Mouse (Mus musculus) limb, embryonic 13.5 days (tissue): ENCODE results near the gene Upk1a. TPM values are rescaled to one million over a fixed set of nuclear protein-coding genes. Genes with fewer than 3 reads are reported as not detected.

ENCODE experiments used
- ATAC-seq: fragments of 200-750 bp; cut with Nextera tagmentation; 2 replicates; pipeline ENCODE4 v1.8.0; 2017; ENCODE audit warnings: low read depth, moderate number of reproducible peaks, moderate TSS enrichment; ENCODE audit not compliant: low FRiP score
- H3K27ac ChIP-seq: fragments of 300-500 bp; sonication (generic); 2 replicates; pipeline ENCODE4 v1.5.1; 2015; ENCODE audit warnings: inconsistent platforms, mild to moderate bottlenecking, moderate library complexity
- H3K27me3 ChIP-seq: fragments of 300-500 bp; sonication (generic); 2 replicates; pipeline ENCODE4 v1.6.1; 2015; ENCODE audit warnings: mild to moderate bottlenecking, inconsistent platforms
- H3K36me3 ChIP-seq: fragments of 300-500 bp; sonication (generic); 2 replicates; pipeline ENCODE4 v1.6.1; 2015; ENCODE audit warnings: inconsistent platforms, mild to moderate bottlenecking, moderate library complexity
- H3K4me1 ChIP-seq: fragments of 300-500 bp; sonication (generic); 2 replicates; pipeline ENCODE4 v1.6.1; 2015; ENCODE audit warnings: inconsistent platforms
- H3K4me2 ChIP-seq: fragments of 300-500 bp; sonication (generic); replicated peaks from 2 replicates; pipeline ENCODE4 v1.6.1; 2015; ENCODE audit warnings: inconsistent platforms, mild to moderate bottlenecking, moderate library complexity
- H3K4me3 ChIP-seq: fragments of 300-500 bp; sonication (generic); 2 replicates; pipeline ENCODE4 v1.5.1; 2015; ENCODE audit warnings: moderate library complexity, mild to moderate bottlenecking, inconsistent platforms
- H3K9ac ChIP-seq: fragments of 300-500 bp; sonication (generic); 2 replicates; pipeline ENCODE4 v1.6.1; 2015; ENCODE audit warnings: mild to moderate bottlenecking, inconsistent platforms
- H3K9me3 ChIP-seq: fragments of 300-500 bp; sonication (generic); 2 replicates; pipeline ENCODE4 v1.6.1; 2016; ENCODE audit warnings: inconsistent platforms
- WGBS: fragments of 180-500 bp; shearing (Covaris S2); methylation state at CpG from one replicate; pipeline ENCODE4 v1.1.7; 2015; 5-methylcytosine and 5-hydroxymethylcytosine counted together
- polyA plus RNA-seq: library from polyadenylated mRNA; unstranded; fragments of >200 nt; fragmentation: Nextera tagmentation; extraction: Ambion mirVana; gene quantifications from 2 replicates; pipeline ENCODE4 v1.2.1, GENCODE M21; 2015

Upk1a gene
- polyA plus RNA-seq, 1 experiment from 2014 or later = 1.7 TPM

- peak within 1 kb of the TSS; percentile 81 for H3K9ac ChIP-seq
- under 1% methylated on average over 45 of the region's 45 CpGs for WGBS
- H3K4me3 ChIP-seq = peak within 1 kb of the TSS; percentile 74
- no peaks in the 10 kb centered on the region for H3K27me3 ChIP-seq
- peaks cover 31% of the 10 kb centered on the region for H3K4me1 ChIP-seq
- H3K9me3 ChIP-seq = no peaks in the 10 kb centered on the region
- ATAC-seq = peak; percentile 89
- peak within 1 kb of the TSS; percentile 97 for H3K27ac ChIP-seq
- H3K4me2 ChIP-seq = peak within 1 kb of the TSS; percentile 82
- peaks cover 30% of the 10 kb centered on the region for H3K36me3 ChIP-seq
Observed at GRCm38 (mm10) chr7:30563117-30563905, 49.3 kb downstream of the Upk1a start, which contains the start of the genes U2af1l4, Gm49396 and Psenen. U2af1l4 (plus strand) TSS chr7:30563301. Gm49396 (plus strand) TSS chr7:30563344. Psenen (minus strand) TSS chr7:30563627.

DNA sequence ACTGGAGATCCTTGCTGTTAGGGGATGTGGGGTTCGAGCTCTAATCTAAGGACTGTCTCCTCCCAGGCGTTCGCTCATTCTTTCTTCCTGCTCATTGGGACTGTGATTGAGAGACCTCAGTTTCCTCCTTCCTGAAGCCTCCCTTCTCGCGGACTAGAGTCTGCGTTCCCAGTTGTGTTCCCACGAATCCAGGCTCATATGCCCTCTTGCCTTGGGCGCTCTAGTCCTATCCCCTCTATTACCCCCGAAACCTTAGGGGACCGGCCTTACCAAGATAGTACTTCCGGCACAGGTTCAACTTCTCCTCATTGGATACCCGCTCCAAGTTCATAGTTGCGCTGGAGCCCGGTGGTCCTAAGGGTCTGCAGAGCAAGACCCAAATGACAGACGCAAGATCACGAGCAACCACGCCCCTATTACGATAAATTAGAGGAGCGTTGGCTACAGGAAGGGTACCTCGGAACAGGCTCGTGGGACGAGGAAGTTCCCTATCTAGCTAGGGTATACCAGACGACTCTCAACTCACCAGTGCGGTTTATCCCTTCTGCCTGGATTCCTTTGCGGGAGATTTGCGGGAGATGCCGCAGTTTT, 50.0 kb downstream of the Upk1a start:
- H3K9me3 ChIP-seq = no peaks in the 10 kb centered on the region
- H3K36me3 ChIP-seq = peaks cover 28% of the 10 kb centered on the region
- peak overlapping the region; percentile 81 for H3K9ac ChIP-seq
- H3K4me1 ChIP-seq = peaks cover 37% of the 10 kb centered on the region
- peak overlapping the region; percentile 73; the same call in 1 of the 2 replicates for H3K27ac ChIP-seq
- peak overlapping the region; percentile 82 for H3K4me2 ChIP-seq
- H3K27me3 ChIP-seq = no peaks in the 10 kb centered on the region
- ATAC-seq = no peak; the same call in 1 of the 2 replicates
- 1% methylated on average over 27 of the region's 27 CpGs for WGBS
- H3K4me3 ChIP-seq = peak overlapping the region; percentile 74

DNA sequence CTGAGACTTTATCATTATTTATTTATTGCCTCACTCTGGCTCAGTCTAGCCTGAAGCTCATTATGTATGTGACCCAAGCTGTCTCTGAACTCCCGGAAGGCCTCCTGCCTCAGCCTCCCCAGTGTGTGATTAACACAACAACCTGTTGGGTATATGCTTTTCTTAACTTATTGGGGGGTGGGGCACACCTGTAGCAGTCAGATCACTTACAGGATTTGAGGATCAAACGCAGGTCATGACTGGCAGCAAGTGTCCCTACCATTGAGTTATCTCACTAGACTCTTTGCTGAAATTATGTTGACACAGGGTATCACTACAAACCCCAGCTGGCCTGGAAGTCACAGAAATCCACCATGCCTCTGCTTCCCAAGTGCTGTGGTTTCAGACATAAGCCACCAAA, 52.4 kb downstream of the Upk1a start:
- Histone ChIP-seq H3K27me3 (no peaks in the 10 kb centered on the region), H3K27ac (no peak overlapping the region), H3K36me3 (peaks cover 27% of the 10 kb centered on the region), H3K4me3 (no peak overlapping the region), H3K9me3 (no peaks in the 10 kb centered on the region), H3K4me2 (peak overlapping the region; percentile 96), H3K9ac (no peak overlapping the region), H3K4me1 (peaks cover 37% of the 10 kb centered on the region)
- no peak for ATAC-seq
- 62% methylated on average over 2 of the region's 2 CpGs for WGBS

GRCm38 (mm10) chr7:30559443-30559954, 53.1 kb downstream of the Upk1a start, which contains the start of gene Lin37:
Lin37 (minus strand) TSS chr7:30559838.
- H3K27ac ChIP-seq = no peak within 1 kb of the TSS; the same call in 1 of the 2 replicates
- peak within 1 kb of the TSS; percentile 78 for H3K9ac ChIP-seq
- H3K4me3 ChIP-seq = peak within 1 kb of the TSS; percentile 68
- H3K27me3 ChIP-seq = no peaks in the 10 kb centered on the region
- H3K4me1 ChIP-seq = peaks cover 37% of the 10 kb centered on the region
- peaks cover 30% of the 10 kb centered on the region for H3K36me3 ChIP-seq
- WGBS = under 1% methylated on average over 20 of the region's 20 CpGs
- peak; percentile 90 for ATAC-seq
- H3K9me3 ChIP-seq = no peaks in the 10 kb centered on the region
- peak within 1 kb of the TSS; percentile 96 for H3K4me2 ChIP-seq

DNA sequence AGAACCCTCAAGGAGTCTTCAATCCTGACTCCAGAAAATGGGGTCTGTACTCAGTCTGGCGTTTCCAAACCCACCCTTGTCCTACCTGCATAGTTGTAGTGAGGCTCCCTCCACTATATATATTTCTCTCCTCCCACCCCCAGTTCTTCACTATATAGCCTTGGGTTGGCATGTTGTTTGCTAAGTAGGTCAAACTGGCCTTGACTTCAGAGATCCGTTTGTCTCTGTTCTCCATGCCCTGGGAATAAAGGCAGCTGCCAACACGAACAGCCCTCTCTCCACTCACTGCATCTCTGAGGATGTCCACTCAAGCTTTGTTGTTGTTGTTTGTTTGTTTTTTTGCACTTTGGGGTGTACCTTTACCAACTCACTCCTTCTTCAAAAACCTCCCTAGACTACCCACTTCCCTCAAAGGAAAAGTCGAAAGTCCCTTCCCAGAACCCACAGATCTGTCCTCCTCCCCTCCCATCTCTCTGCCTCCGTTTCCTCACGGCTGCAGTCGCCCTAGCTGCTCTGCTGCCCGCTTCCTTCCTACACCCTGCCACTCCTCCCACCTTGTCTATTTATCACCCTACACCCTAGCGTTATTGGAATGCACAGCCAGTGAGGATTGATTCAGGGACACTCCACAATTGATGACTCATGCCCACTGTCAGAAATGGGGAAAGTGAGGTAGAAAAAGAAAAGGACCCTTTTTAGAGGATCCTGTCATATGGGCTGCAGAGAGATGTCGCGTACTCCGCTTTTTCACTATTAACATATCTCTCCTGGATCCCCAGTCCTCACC, 53.8 kb downstream of the Upk1a start:
- Histone ChIP-seq H3K27ac (no peak overlapping the region; the same call in 1 of the 2 replicates), H3K4me1 (peaks cover 35% of the 10 kb centered on the region), H3K9me3 (no peaks in the 10 kb centered on the region), H3K36me3 (peaks cover 36% of the 10 kb centered on the region), H3K9ac (peak overlapping the region; percentile 78), H3K4me2 (peak overlapping the region; percentile 96), H3K27me3 (no peaks in the 10 kb centered on the region), H3K4me3 (peak overlapping the region; percentile 68)
- ATAC-seq = no peak
- WGBS = 14% methylated on average over 12 of the region's 12 CpGs

DNA sequence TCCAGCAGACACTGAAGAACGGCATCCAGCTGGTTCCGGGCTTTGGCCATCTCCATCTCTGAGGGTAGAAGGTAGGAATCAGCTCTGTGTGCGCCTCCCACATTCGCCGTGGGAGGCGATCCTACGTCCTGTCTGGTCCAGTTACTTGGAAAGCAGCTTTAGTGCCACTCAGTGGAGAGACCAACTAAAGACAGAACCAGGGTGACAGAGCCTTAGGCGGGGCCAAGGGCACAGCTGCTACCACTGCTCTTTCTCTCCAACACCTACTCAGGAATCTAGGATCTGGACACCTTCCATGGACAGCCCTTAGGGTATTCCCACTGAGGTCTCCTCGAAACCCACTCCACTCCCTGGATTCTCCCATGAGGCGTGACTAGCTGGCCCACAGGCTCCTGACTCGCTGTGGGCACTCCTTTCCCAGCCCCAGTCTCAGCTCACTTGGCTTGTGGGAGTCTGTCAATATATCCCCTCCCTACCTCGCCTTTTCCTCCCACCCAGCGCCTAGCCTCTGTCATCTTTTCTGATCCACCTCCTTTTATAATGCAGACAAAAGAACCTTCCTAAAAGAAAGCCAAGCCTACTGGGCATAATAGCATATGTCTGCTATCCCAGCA, 54.6 kb downstream of the Upk1a start:
- peaks cover 41% of the 10 kb centered on the region for H3K4me1 ChIP-seq
- H3K9ac ChIP-seq = peak overlapping the region; percentile 78
- H3K9me3 ChIP-seq = no peaks in the 10 kb centered on the region
- peaks cover 36% of the 10 kb centered on the region for H3K36me3 ChIP-seq
- 91% methylated on average over 13 of the region's 13 CpGs for WGBS
- peak overlapping the region; percentile 96 for H3K4me2 ChIP-seq
- no peaks in the 10 kb centered on the region for H3K27me3 ChIP-seq
- H3K27ac ChIP-seq = no peak overlapping the region
- H3K4me3 ChIP-seq = peak overlapping the region; percentile 68
- ATAC-seq = no peak

DNA sequence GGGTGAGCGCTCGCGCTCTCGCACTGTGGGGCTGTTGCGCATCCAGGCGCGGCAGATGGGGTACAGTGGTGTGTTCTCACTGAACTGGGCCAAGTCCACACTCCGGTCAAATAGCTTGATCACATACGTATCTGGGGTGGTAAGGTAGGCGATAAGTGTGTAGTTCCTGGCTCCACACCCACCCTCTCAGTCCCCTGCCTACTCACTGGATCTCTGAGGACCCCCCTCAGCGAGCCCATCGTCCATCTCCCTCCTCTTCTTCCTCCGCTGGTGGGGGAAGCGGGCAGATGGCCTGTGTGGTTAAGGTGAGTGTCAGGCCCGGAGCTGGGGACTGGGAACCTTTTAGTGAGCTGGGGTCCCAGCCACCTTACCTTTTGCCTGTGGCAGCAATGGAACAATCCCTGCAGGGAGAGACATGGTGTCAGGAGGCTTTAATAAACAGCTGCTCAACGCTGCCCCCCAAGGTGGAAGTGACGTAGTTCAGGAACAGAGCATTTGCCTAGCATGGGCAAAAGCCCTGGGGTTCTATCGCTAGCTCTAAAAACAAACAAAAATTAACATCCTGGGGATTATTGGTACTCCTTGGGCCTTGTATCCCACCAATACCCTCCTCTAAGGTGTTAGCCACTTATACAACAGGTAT, 55.6 kb downstream of the Upk1a start:
- Histone ChIP-seq H3K36me3 (peaks cover 36% of the 10 kb centered on the region), H3K4me2 (no peak overlapping the region), H3K9ac (no peak overlapping the region), H3K27ac (no peak overlapping the region), H3K4me3 (no peak overlapping the region), H3K4me1 (peaks cover 46% of the 10 kb centered on the region), H3K27me3 (no peaks in the 10 kb centered on the region), H3K9me3 (no peaks in the 10 kb centered on the region)
- no peak for ATAC-seq
- WGBS = 93% methylated on average over 18 of the region's 18 CpGs

DNA sequence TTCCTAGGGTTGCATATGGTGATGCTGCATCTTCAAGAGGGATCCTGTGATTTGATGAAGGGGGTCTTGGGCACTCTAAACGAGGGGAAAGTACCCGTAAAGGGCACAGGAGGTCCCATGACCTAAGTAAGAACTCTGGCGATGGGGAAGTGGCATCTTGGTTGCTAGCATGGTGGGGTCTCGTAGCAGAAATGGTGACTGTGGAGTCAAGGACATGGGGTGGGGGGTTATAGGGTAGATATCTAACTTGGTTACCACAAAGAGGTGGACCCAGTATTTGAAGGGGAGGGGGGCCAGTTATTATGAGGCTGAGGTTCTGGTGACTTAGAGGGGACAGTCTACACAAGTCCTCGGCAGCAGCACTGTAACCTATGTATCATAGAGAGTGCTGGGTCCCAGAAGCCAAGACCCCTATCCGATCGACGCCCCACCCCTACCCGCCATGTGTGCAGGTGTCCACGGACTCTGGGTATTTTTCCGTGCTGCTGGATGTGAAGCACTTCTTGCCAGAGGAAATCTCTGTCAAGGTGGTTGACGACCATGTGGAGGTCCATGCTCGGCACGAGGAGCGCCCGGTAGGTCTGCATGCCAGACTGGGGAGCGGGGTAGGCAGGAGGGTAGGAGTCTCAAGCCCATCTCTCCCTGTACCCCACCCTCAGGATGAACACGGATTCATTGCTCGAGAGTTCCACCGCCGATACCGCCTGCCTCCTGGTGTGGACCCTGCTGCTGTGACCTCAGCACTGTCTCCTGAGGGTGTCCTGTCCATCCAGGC, 58.6 kb downstream of the Upk1a start:
- WGBS = 84% methylated on average over 22 of the region's 22 CpGs
- Histone ChIP-seq H3K9ac (peak overlapping the region; percentile 77), H3K27me3 (no peaks in the 10 kb centered on the region), H3K4me2 (peak overlapping the region; percentile 94), H3K4me3 (peak overlapping the region; percentile 68), H3K4me1 (peaks cover 36% of the 10 kb centered on the region), H3K9me3 (no peaks in the 10 kb centered on the region), H3K36me3 (peaks cover 42% of the 10 kb centered on the region), H3K27ac (peak overlapping the region; percentile 95; the same call in 1 of the 2 replicates)
- ATAC-seq = no peak
